Mouse (Mus musculus) hindbrain, embryonic 16.5 days (tissue): Measurements from ENCODE around the gene Gpr161. TPM values are rescaled to one million over a fixed set of nuclear protein-coding genes. Genes with fewer than 3 reads are reported as not detected.

Source experiments
- ATAC-seq: fragments of 200-750 bp; cut with Nextera tagmentation; 2 replicates; pipeline ENCODE4 v1.8.0; 2017; ENCODE audit warnings: moderate TSS enrichment, moderate library complexity
- H3K27ac ChIP-seq: fragments of 300-500 bp; sonication (generic); 2 replicates; pipeline ENCODE4 v1.5.1; 2014; ENCODE audit warnings: low read depth, mild to moderate bottlenecking, control low read depth, low read length, moderate library complexity
- H3K27me3 ChIP-seq: fragments of 300-500 bp; sonication (generic); replicated peaks from 2 replicates; pipeline ENCODE4 v1.6.1; 2014; ENCODE audit warnings: low read length; ENCODE audit not compliant: control insufficient read depth, insufficient read depth
- H3K36me3 ChIP-seq: fragments of 300-500 bp; sonication (generic); 2 replicates; pipeline ENCODE4 v1.6.1; 2014; ENCODE audit warnings: mild to moderate bottlenecking, low read length, moderate library complexity, mixed read lengths; ENCODE audit not compliant: control insufficient read depth, insufficient read depth
- H3K4me1 ChIP-seq: fragments of 300-500 bp; sonication (generic); 2 replicates; pipeline ENCODE4 v1.6.1; 2014; ENCODE audit warnings: low read depth, low read length; ENCODE audit not compliant: control insufficient read depth, insufficient read depth
- H3K4me2 ChIP-seq: fragments of 300-500 bp; sonication (generic); 2 replicates; pipeline ENCODE4 v1.6.1; 2014; ENCODE audit warnings: mild to moderate bottlenecking, low read length, control low read depth, moderate library complexity
- H3K4me3 ChIP-seq: fragments of 300-500 bp; sonication (generic); 2 replicates; pipeline ENCODE4 v1.5.1; 2014; ENCODE audit warnings: mild to moderate bottlenecking, low read length, control low read depth, moderate library complexity
- H3K9ac ChIP-seq: fragments of 300-500 bp; sonication (generic); 2 replicates; pipeline ENCODE4 v1.6.1; 2014; ENCODE audit warnings: low read depth, mild to moderate bottlenecking, control low read depth, low read length, moderate library complexity
- H3K9me3 ChIP-seq: fragments of 300-500 bp; sonication (generic); 2 replicates; pipeline ENCODE4 v1.6.1; 2014; ENCODE audit warnings: mild to moderate bottlenecking, low read length, moderate library complexity; ENCODE audit not compliant: control insufficient read depth
- WGBS: fragments of 180-500 bp; shearing (Covaris S2); extraction: QIAGEN DNeasy Blood & Tissue Kit; methylation state at CpG from one replicate; pipeline ENCODE4 v1.1.7; 2014; 5-methylcytosine and 5-hydroxymethylcytosine counted together
- polyA plus RNA-seq: library from polyadenylated mRNA; unstranded; fragments of >200 nt; fragmentation: Nextera tagmentation; extraction: Ambion mirVana; gene quantifications from 2 replicates; pipeline ENCODE4 v1.2.1, GENCODE M21; 2015

Gene Gpr161
- polyA plus RNA-seq, 1 experiment from 2014 or later: 3.3 TPM

- H3K9me3 ChIP-seq: no peaks in the 10 kb centered on the region
- H3K4me1 ChIP-seq: peaks cover 4% of the 10 kb centered on the region
- 52% methylated on average over 13 of the region's 13 CpGs for WGBS
- H3K36me3 ChIP-seq: no peaks in the 10 kb centered on the region; the same call in 1 of the 2 replicates
- H3K4me2 ChIP-seq: no peak overlapping the region
- H3K9ac ChIP-seq: no peak overlapping the region
- ATAC-seq: peak; percentile 84
- no peak overlapping the region for H3K27ac ChIP-seq
- no peak overlapping the region for H3K4me3 ChIP-seq
- no peaks in the 10 kb centered on the region for H3K27me3 ChIP-seq
Observed at GRCm38 (mm10) chr1:165302455-165303208, 7.0 kb downstream of the Gpr161 start.

DNA sequence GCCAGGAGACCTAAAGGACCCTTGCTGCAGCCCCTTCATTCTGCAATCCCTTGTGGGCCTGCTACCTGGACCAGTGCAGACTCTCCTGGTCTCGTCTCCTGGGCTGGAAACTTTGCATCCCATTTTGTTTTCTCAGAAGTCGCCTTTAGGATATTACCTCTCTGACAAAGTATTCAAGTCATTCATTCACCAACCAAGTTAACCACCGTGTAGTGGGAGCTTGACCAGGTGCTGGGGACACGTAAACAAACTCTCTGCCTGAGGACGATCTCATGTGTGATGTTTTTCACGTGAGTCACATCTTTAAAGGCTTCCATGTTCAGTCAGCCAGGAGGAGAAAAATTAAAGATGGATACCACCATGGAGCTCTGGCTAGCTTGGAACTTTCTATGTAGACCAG lies 7.6 kb downstream of the Gpr161 start:
- H3K4me3 ChIP-seq: no peak overlapping the region
- no peak; the same call in 1 of the 2 replicates for ATAC-seq
- no peak overlapping the region for H3K4me2 ChIP-seq
- H3K27me3 ChIP-seq: no peaks in the 10 kb centered on the region
- H3K36me3 ChIP-seq: no peaks in the 10 kb centered on the region; the same call in 1 of the 2 replicates
- WGBS: 89% methylated on average over 6 of the region's 6 CpGs
- H3K9ac ChIP-seq: no peak overlapping the region
- no peaks in the 10 kb centered on the region for H3K9me3 ChIP-seq
- peaks cover 4% of the 10 kb centered on the region for H3K4me1 ChIP-seq
- H3K27ac ChIP-seq: no peak overlapping the region

GRCm38 (mm10) chr1:165304341-165304740 lies 8.8 kb downstream of the Gpr161 start:
- 95% methylated on average over 7 of the region's 7 CpGs for WGBS
- Histone ChIP-seq H3K4me1 (peaks cover 4% of the 10 kb centered on the region), H3K4me3 (no peak overlapping the region), H3K36me3 (no peaks in the 10 kb centered on the region; the same call in 1 of the 2 replicates), H3K27me3 (no peaks in the 10 kb centered on the region), H3K9me3 (no peaks in the 10 kb centered on the region), H3K4me2 (no peak overlapping the region), H3K27ac (no peak overlapping the region), H3K9ac (no peak overlapping the region)
- no peak for ATAC-seq

GRCm38 (mm10) chr1:165308180-165308579 lies 12.6 kb downstream of the Gpr161 start:
- no peak overlapping the region for H3K4me3 ChIP-seq
- WGBS: 81% methylated on average over 11 of the region's 11 CpGs
- no peaks in the 10 kb centered on the region for H3K4me1 ChIP-seq
- H3K27me3 ChIP-seq: no peaks in the 10 kb centered on the region
- no peak overlapping the region for H3K4me2 ChIP-seq
- no peaks in the 10 kb centered on the region for H3K9me3 ChIP-seq
- no peak for ATAC-seq
- H3K27ac ChIP-seq: no peak overlapping the region
- no peak overlapping the region for H3K9ac ChIP-seq
- peaks cover 12% of the 10 kb centered on the region for H3K36me3 ChIP-seq

DNA sequence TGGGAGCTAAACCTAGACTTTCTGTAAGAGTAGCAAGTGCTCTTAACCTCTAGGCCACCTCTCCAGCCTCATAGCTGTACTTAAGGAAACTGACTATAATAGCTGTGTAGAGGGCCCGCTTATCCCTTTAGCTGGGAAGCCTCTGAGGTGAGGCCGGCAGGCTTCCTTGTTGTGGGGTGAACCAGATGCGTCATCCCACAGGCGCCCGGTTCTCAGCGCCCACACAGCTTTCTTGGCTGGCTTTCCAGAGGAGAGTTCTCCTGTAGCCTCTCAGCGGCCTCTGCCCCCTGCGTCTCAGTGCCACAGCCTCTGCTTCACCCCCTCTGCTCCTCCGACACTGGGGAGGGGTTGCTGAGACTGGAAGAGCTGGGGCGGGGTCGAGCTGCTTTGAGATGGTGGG lies 20.8 kb downstream of the Gpr161 start:
- 38% methylated on average over 11 of the region's 11 CpGs for WGBS
- ATAC-seq: no peak
- H3K27me3 ChIP-seq: no peaks in the 10 kb centered on the region
- no peak overlapping the region for H3K9ac ChIP-seq
- H3K4me1 ChIP-seq: no peaks in the 10 kb centered on the region; the same call in 1 of the 2 replicates
- H3K27ac ChIP-seq: no peak overlapping the region
- H3K36me3 ChIP-seq: peaks cover 9% of the 10 kb centered on the region; the same call in 1 of the 2 replicates
- H3K4me2 ChIP-seq: no peak overlapping the region
- H3K9me3 ChIP-seq: no peaks in the 10 kb centered on the region
- H3K4me3 ChIP-seq: no peak overlapping the region

- H3K27me3 ChIP-seq: no peaks in the 10 kb centered on the region
- H3K27ac ChIP-seq: no peak overlapping the region
- H3K4me1 ChIP-seq: no peaks in the 10 kb centered on the region; the same call in 1 of the 2 replicates
- no peak overlapping the region for H3K4me2 ChIP-seq
- 38% methylated on average over 10 of the region's 10 CpGs for WGBS
- peak; percentile 68 for ATAC-seq
- H3K9ac ChIP-seq: no peak overlapping the region
- no peaks in the 10 kb centered on the region for H3K9me3 ChIP-seq
- no peak overlapping the region for H3K4me3 ChIP-seq
- peaks cover 12% of the 10 kb centered on the region for H3K36me3 ChIP-seq
Observed at GRCm38 (mm10) chr1:165320141-165320934, 24.7 kb downstream of the Gpr161 start.

DNA sequence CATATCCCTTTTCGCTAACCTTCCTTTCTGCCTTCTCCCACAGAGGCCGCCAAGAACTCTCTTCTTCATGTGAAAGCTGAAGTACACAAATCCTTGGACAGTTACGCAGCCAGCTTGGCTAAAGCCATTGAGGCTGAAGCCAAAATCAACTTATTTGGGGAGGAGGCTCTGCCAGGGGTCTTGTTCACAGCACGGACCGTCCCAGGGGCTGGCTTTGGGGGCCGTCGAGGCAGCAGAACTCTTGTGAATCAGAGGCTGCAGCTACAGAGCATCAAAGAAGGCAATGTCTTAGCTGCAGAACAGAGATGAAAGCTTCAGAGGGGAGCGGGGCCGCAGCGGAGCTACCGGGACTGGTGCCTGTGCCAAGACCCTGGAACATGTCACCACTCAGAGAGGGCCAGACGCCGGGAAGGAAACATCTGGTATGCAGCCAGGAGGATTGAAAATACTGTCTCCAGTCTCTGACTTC lies 25.8 kb downstream of the Gpr161 start:
- 82% methylated on average over 13 of the region's 13 CpGs for WGBS
- Histone ChIP-seq H3K9me3 (no peaks in the 10 kb centered on the region), H3K4me2 (no peak overlapping the region), H3K27ac (0 out of 2 replicates have a peak overlapping the region, but pooled peaks have one; percentile 27), H3K4me1 (no peaks in the 10 kb centered on the region; the same call in 1 of the 2 replicates), H3K4me3 (no peak overlapping the region), H3K36me3 (peaks cover 12% of the 10 kb centered on the region), H3K27me3 (no peaks in the 10 kb centered on the region), H3K9ac (no peak overlapping the region)
- no peak; the same call in 1 of the 2 replicates for ATAC-seq

- no peak overlapping the region for H3K4me2 ChIP-seq
- peaks cover 14% of the 10 kb centered on the region for H3K36me3 ChIP-seq
- H3K9ac ChIP-seq: no peak overlapping the region
- H3K4me1 ChIP-seq: no peaks in the 10 kb centered on the region
- ATAC-seq: no peak
- WGBS: 89% methylated on average over 7 of the region's 7 CpGs
- H3K27ac ChIP-seq: 0 out of 2 replicates have a peak overlapping the region, but pooled peaks have one; percentile 27
- no peaks in the 10 kb centered on the region for H3K9me3 ChIP-seq
- H3K4me3 ChIP-seq: no peak overlapping the region
- H3K27me3 ChIP-seq: no peaks in the 10 kb centered on the region
Observed at GRCm38 (mm10) chr1:165321891-165322290, 26.3 kb downstream of the Gpr161 start.

DNA sequence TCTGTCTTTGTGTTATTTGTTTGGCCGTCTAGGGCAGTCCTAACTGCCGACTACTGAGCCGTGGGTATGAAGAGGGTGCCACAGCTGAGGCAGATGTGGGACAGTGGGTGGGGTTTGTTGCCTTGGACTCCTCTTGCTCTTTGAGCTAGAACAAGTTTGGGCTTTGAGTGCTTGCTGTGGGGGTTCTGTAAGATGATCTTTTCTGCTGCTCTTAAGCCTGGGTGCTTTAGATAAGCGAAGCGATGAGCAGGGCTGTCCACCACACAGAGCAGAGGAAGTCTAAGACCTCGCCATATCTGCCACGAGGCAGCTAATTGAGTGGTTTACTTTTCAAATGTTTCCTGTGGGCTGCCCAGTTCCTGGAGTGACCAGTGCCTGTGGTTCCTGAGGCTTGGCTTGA lies 27.3 kb downstream of the Gpr161 start:
- Histone ChIP-seq H3K4me2 (no peak overlapping the region), H3K9me3 (no peaks in the 10 kb centered on the region), H3K27ac (no peak overlapping the region), H3K36me3 (peaks cover 14% of the 10 kb centered on the region), H3K9ac (no peak overlapping the region), H3K4me1 (no peaks in the 10 kb centered on the region), H3K27me3 (no peaks in the 10 kb centered on the region), H3K4me3 (no peak overlapping the region)
- 88% methylated on average over 7 of the region's 7 CpGs for WGBS
- ATAC-seq: no peak
